Mouse (Mus musculus): ENCODE results near the gene Panx3.

- TF ChIP-seq CTCF (IDR thresholded peaks at IDR 0.05; ENCODE audit: low read depth) (no peak), EP300 (IDR thresholded peaks at IDR 0.05; ENCODE audit: low read depth) (no peak)
Observed at GRCm38 (mm10) chr9:37636800-37637542, 32.1 kb downstream of the Panx3 start.
